9 mouse cellular contexts compared by ENCODE assay signal in the genomic region with DNA sequence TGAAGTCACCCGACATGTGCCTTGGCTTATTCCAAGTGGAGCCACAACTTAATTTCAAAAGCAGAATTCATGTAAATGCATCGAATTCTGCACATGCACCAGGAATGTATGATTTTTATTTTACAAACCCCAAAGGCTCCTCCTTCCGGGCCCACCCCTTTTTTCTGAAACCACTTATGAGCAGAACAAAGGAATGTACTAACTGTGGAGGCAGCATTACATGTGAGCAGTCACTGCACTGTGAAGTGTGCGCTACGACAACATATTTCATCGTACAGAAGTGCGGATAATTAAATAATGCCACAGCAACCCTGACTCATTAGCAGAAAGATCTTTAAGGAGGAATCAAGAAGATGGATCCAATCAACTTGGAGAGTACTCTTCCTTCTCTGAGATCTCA.
DNase-seq lines count a peak whose midpoint lies in the region; ATAC-seq and TF ChIP-seq lines count a peak whose summit lies in the region.
"Had no signal": no experiment of that assay in that cellular context is flagged by ENCODE, and none has a peak within 500 bp of the region (broad histone marks: within the 10 kb centered on the region; RNA-seq: fewer than 3 reads in every experiment).

No protein-coding gene starts in this region.

- no peak overlapping the region for H3K9ac ChIP-seq in lung, embryonic 15.5 days
- H3K9ac ChIP-seq in embryonic facial prominence, embryonic 15.5 days, result no peak overlapping the region
- peak overlapping the region; percentile 86 for H3K9ac ChIP-seq in limb, embryonic 13.5 days
- no peak overlapping the region for H3K9ac ChIP-seq in stomach, embryonic 16.5 days (ENCODE audit: low read length)
- H3K9ac ChIP-seq: liver, embryonic 15.5 days had no signal

- H3K4me2 ChIP-seq in lung, embryonic 15.5 days, result peak overlapping the region; percentile 10; the same call in 1 of the 2 replicates
- H3K4me2 ChIP-seq in embryonic facial prominence, embryonic 15.5 days (replicated peaks), result peak overlapping the region; percentile 45
- peak overlapping the region; percentile 74 for H3K4me2 ChIP-seq in limb, embryonic 13.5 days (replicated peaks)
- peak overlapping the region; percentile 53; the same call in 1 of the 2 replicates for H3K4me2 ChIP-seq in stomach, embryonic 16.5 days (ENCODE audit: low read depth, low read length)
- H3K4me2 ChIP-seq: liver, embryonic 15.5 days had no signal

- no peak overlapping the region for H3K4me3 ChIP-seq in lung, embryonic 15.5 days
- no peak overlapping the region for H3K4me3 ChIP-seq in lung, adult 2 months (replicated peaks; ENCODE audit: extremely low read depth, low read depth, low read length)
- peak overlapping the region; percentile 34 for H3K4me3 ChIP-seq in embryonic facial prominence, embryonic 15.5 days (replicated peaks)
- peak overlapping the region; percentile 46 for H3K4me3 ChIP-seq in limb, embryonic 13.5 days
- no peak overlapping the region for H3K4me3 ChIP-seq in stomach, embryonic 16.5 days (replicated peaks; ENCODE audit: low read length)
- H3K4me3 ChIP-seq: liver, embryonic 15.5 days had no signal

- H3K27ac ChIP-seq in lung, embryonic 15.5 days, result peak overlapping the region; percentile 31; the same call in 1 of the 2 replicates
- H3K27ac ChIP-seq in embryonic facial prominence, embryonic 15.5 days (replicated peaks), result peak overlapping the region; percentile 88
- peak overlapping the region; percentile 94 for H3K27ac ChIP-seq in limb, embryonic 13.5 days
- H3K27ac ChIP-seq in stomach, embryonic 16.5 days (ENCODE audit: low read length), result peak overlapping the region; percentile 70; the same call in 1 of the 2 replicates
- H3K27ac ChIP-seq: liver, embryonic 15.5 days had no signal

- peaks cover 3% of the 10 kb centered on the region; the same call in 1 of the 2 replicates for H3K27me3 ChIP-seq in lung, embryonic 15.5 days
- H3K27me3 ChIP-seq in embryonic facial prominence, embryonic 15.5 days, result no peaks in the 10 kb centered on the region
- no peaks in the 10 kb centered on the region for H3K27me3 ChIP-seq in limb, embryonic 13.5 days
- no peaks in the 10 kb centered on the region for H3K27me3 ChIP-seq in stomach, embryonic 16.5 days (ENCODE audit: control insufficient read depth, insufficient read depth, low read length)

- no peak for ATAC-seq in lung, embryonic 15.5 days (ENCODE audit: borderline replicate concordance, extremely low read depth, low FRiP score, low TSS enrichment)
- peak; percentile 58; the same call in 1 of the 2 replicates for ATAC-seq in embryonic facial prominence, embryonic 15.5 days (ENCODE audit: insufficient number of reproducible peaks, low FRiP score, low TSS enrichment, low read depth)
- no peak for ATAC-seq in limb, embryonic 13.5 days (ENCODE audit: low FRiP score, low read depth)
- ATAC-seq in stomach, embryonic 16.5 days (ENCODE audit: insufficient read depth, low FRiP score), result peak; percentile 34; the same call in 1 of the 2 replicates
- no peak for ATAC-seq in cerebellum, adult (ENCODE audit: insufficient number of reproducible peaks, low FRiP score, low TSS enrichment)

- peaks cover 7% of the 10 kb centered on the region; the same call in 1 of the 2 replicates for H3K36me3 ChIP-seq in lung, embryonic 15.5 days
- peaks cover 26% of the 10 kb centered on the region for H3K36me3 ChIP-seq in embryonic facial prominence, embryonic 15.5 days
- peaks cover 53% of the 10 kb centered on the region for H3K36me3 ChIP-seq in limb, embryonic 13.5 days
- H3K36me3 ChIP-seq in stomach, embryonic 16.5 days (ENCODE audit: control insufficient read depth, insufficient read depth, low read length), result peaks cover 6% of the 10 kb centered on the region; the same call in 1 of the 2 replicates
- H3K36me3 ChIP-seq: liver, embryonic 15.5 days had no signal

- TF ChIP-seq POLR2A in lung, adult 2 months (IDR thresholded peaks at IDR 0.05; ENCODE audit: borderline replicate concordance, extremely low read depth, low read depth, low read length), result no peak

- H3K4me1 ChIP-seq in lung, embryonic 15.5 days, result peaks cover 12% of the 10 kb centered on the region
- H3K4me1 ChIP-seq in lung, adult 2 months (ENCODE audit: control insufficient read depth, insufficient read depth, low read length), result no peaks in the 10 kb centered on the region; the same call in none of the 2 replicates
- H3K4me1 ChIP-seq in embryonic facial prominence, embryonic 15.5 days, result peaks cover 47% of the 10 kb centered on the region
- H3K4me1 ChIP-seq in limb, embryonic 13.5 days, result peaks cover 51% of the 10 kb centered on the region
- H3K4me1 ChIP-seq in stomach, embryonic 16.5 days (ENCODE audit: control insufficient read depth, insufficient read depth, low read length), result peaks cover 32% of the 10 kb centered on the region
- H3K4me1 ChIP-seq: liver, embryonic 15.5 days had no signal

- 55% methylated on average over 7 of the region's 7 CpGs for WGBS in lung, embryonic 15.5 days
- 69% methylated on average over 7 of the region's 7 CpGs for WGBS in lung, adult 2 months
- WGBS in embryonic facial prominence, embryonic 15.5 days, result 12% methylated on average over 7 of the region's 7 CpGs
- WGBS in limb, embryonic 13.5 days, result 42% methylated on average over 7 of the region's 7 CpGs
- WGBS in stomach, embryonic 16.5 days, result 65% methylated on average over 7 of the region's 7 CpGs

- DNase-seq in lung, adult 2 months, result no peak
- no peak for DNase-seq in retina, postnatal 1 day
- DNase-seq: kidney, adult 8-10 months had no signal

- TF ChIP-seq CTCF in lung, adult 2 months (IDR thresholded peaks at IDR 0.05; ENCODE audit: insufficient read depth, low read length), result no peak

- H3K9me3 ChIP-seq in lung, embryonic 15.5 days, result no peaks in the 10 kb centered on the region
- no peaks in the 10 kb centered on the region for H3K9me3 ChIP-seq in embryonic facial prominence, embryonic 15.5 days (replicated peaks)
- no peaks in the 10 kb centered on the region for H3K9me3 ChIP-seq in limb, embryonic 13.5 days
- H3K9me3 ChIP-seq in stomach, embryonic 16.5 days (replicated peaks; ENCODE audit: control insufficient read depth, low read length), result no peaks in the 10 kb centered on the region
- H3K9me3 ChIP-seq: liver, embryonic 15.5 days had no signal

Comparison
In these comparisons a context has a peak if more than half of its experiments do, and no peak if none do; other contexts are left out.
1. ATAC-seq: peak in embryonic facial prominence, embryonic 15.5 days (single experiment) and stomach, embryonic 16.5 days (single experiment); none in lung, embryonic 15.5 days (single experiment), limb, embryonic 13.5 days (single experiment) and cerebellum, adult (single experiment).
2. H3K27ac ChIP-seq: peak in every context shown above with its lines; median percentile 94 in limb, embryonic 13.5 days; 88 in embryonic facial prominence, embryonic 15.5 days; 70 in stomach, embryonic 16.5 days; 31 in lung, embryonic 15.5 days.
3. H3K4me2 ChIP-seq: peak in every context shown above with its lines; median percentile 74 in limb, embryonic 13.5 days; 53 in stomach, embryonic 16.5 days; 45 in embryonic facial prominence, embryonic 15.5 days; 10 in lung, embryonic 15.5 days.
4. H3K4me3 ChIP-seq: peak in embryonic facial prominence, embryonic 15.5 days (single experiment) and limb, embryonic 13.5 days (single experiment); none in lung, embryonic 15.5 days (single experiment), lung, adult 2 months (single experiment) and stomach, embryonic 16.5 days (single experiment).